Mouse (Mus musculus): ENCODE measurements around the gene Gm21119. TPM values are rescaled to one million over a fixed set of nuclear protein-coding genes. Genes with fewer than 3 reads are reported as not detected.
"Not testable (repeated sequence)": the region's sequence is repeated elsewhere in the genome, so short reads cannot be mapped to it uniquely, and the experiment has no call there.

Gm21119 gene
- total RNA-seq (2021) = 1 to 10 TPM in 1 of 2 experiments, under 1 TPM in 1; 0.71 to 1.2 TPM
- long read RNA-seq, experiment 1 = 0 reads
- long read RNA-seq, experiment 2 = 0 reads

DNA sequence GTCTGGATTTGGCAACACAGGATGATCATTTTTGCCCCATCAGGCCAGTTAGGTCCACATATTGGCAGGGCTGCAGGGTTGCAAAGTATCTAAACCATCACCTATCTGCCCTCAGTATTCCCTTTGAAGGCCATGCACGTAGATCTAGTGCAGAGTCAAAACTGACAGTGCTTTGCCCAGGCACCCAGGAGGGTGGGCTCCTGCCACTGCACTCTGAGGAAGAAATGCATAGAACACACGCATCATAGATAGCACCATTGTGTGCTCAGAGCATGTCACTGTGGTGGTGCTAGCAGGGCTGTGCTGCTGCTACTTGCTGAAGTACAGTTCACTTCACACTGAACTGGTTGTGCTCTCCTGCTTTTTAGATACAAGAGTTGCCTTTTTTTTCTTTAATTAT is at the start of gene Gm21119:
TSS of gene Gm21119 (plus strand) at position 301 of the 400 bp plus-strand sequence.
- not testable (repeated sequence) for DNase-seq (ENCODE audit: low spot score in 2 of 2)

DNA sequence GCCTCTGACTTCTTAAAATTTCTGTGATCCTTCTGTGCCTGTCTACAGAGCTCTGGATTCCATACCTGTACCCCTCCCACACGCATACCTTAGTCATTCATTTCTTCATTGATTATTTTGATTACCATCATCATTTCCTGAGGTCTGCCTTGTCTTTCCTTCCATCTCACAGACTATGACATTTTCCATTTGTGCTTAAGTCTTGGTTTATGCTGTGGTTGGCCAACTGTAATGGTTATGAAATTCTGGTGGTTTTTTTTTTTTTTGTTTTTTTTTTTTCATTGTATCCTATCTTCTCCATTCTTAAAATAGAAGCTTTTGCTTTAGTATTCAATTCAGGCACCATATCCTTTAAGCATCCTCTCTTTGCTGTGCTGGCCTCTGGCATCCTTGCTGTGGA is 48.0 kb upstream of the Gm21119 start:
- DNase-seq (ENCODE audit: low spot score in 2 of 2) = not testable (repeated sequence)

DNA sequence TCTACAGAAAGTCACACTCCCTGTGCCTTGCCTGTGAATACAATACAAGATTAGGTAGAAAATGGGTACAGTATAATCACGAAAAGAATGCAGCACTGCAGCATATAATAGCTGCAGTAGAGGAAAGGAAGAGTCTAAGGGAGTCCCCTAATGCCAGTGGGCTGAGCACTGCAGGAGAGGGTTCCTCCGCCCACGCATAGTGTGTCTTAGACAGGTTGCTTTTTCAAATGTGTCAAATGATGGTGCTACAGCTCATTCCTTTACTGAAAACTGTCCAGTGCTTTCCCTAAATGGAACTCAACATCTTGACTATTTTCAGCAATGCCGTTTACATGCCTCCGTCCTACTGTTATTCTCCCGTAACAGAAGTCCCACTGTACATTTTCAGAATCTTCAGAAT is 33.6 kb upstream of the Gm21119 start:
- DNase-seq (ENCODE audit: low spot score in 2 of 2) = not testable (repeated sequence)

DNA sequence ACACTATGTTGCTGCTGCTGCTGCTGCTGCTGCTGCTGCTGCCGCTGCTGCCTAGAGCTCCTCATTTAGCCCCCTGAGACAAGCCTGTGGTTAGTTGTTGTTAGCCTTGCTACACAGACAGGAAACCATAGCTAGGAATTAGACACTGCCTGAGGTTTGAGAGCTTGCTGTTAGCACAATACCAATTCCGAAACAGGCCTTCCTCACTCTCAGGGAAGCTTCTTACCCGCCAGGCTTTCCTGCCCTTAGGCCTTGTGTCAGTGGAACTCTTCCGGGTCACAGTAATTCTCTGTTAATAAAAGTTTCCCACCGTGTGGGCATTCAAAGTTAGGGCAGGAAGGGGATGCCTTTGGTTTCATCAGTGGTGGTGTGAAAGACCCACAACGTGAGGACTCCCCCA is 31.9 kb upstream of the Gm21119 start:
- not testable (repeated sequence) for DNase-seq (ENCODE audit: low spot score in 2 of 2)

DNA sequence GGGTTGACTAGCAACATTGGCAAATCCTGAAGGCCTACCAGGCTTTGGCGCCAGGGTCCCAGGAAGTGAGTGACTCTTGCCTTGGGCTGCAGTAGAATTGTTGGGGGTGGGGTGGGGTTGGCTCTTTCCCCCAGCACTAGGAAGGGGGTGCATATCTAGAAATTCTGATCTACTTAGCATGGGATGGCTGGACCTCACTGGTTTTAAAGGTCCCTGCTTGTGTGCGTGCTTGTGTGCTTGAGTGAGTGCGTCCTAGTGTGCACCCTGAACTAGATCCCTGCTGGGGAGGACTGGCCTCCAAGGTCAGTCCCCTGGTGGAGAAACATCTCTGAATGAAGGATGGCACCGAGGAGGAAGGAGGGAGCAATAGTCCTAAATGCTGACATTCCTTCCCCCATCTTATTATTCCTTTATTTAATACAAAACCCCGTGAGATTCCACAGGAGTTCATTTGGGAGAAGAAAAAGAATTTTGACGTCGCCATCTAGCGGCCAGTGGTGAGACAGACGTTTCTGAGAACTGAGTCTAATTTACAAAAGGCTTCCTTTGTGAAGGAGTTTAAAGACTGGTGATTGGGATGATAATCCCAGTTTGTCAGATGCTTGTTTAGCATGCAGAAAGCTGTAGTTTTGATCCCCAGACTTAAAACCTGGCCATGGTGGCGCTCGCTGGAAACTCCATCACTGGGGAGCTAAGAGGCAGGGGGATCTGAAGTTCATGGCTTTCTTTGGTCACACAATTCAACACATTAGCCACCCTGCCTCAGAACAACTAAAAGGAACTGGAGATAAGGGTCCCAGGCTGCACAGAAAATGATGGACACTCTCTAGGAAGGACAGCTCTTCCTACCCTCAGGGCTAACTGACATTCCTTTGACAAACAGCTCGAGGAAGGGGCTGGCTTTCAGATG is 26.2 kb upstream of the Gm21119 start:
- not testable (repeated sequence) for DNase-seq (ENCODE audit: low spot score in 2 of 2)

DNA sequence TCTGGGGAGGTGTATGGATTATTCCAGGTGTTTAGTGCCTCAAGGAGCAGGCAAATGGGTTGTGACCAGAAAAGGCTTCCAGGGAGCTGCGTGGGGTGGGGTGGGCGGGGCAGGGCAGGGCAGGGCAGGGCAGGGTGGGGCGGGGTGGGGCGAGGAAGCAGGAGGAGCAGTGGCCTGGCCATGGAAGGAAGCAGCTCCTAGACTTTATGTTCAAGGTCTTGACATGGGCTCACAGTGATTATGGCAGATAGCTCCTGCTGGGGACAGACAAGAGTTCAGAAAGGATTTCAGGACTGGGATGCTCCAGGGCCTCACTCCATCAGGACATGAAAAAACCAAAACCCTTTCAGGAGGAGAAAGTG is 25.6 kb upstream of the Gm21119 start:
- DNase-seq (ENCODE audit: low spot score in 2 of 2) = not testable (repeated sequence)

DNA sequence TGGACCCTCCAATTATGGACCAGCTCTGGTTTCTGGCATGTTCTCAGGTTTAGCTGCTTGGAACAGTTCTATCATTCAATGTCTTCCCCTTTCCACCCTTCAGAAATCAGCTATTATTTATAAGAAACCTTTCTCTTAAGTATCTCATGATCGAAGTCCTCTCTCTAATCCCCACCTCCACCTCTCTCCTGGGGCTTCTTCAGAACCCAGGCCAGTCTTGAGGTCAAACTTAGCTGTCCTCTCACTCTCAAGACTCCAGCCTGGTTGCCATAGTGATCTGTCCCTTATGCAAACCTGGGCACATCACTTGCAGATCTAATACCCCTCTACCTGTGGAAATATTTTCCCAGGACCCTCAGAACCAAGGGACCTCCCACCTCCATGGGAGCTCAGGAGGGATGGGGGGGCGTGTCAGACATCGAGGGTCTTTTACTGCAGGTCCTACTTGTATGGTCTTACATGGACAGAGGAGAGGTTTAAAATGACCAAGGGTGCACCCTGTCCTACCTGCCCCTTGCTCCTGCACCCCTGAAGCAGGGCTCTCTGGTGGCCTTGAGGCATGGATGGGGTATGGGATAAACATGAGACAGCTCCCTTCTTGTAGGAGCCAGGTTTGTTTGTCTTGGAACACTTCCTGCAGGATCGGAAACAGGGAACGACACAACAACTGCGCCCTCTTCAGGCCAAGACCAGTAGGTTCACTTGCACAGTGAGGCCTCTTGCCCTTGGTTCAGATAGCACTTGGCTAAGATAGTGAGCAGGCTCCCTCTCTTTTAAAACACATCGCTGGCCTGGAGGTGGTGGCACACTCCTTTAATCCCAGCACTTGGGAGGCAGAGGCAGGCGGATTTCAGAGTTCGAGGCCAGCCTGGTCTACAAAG is 24.4 kb upstream of the Gm21119 start:
- peak in 1 of 2 experiments; percentile 20 for DNase-seq (ENCODE audit: low spot score in 2 of 2)

DNA sequence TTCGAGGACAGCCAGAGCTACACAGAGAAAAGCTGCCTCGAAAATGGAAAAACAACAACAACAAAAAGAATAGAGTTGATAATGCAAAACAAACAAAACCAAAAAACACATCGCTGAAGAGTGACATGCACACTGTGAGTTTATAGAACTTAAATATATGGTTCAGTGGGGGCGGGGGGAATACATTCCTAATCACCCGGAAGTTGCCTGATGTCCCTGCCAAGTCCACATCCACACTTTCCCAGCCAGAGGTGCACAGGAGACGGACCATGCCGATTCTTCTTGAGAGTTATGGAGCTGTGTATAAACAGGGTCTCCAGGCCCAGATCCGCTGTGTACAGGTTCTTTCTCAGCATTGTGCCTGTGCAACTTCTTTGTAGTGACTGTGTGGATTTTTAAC is 23.7 kb upstream of the Gm21119 start:
- not testable (repeated sequence) for DNase-seq (ENCODE audit: low spot score in 2 of 2)

DNA sequence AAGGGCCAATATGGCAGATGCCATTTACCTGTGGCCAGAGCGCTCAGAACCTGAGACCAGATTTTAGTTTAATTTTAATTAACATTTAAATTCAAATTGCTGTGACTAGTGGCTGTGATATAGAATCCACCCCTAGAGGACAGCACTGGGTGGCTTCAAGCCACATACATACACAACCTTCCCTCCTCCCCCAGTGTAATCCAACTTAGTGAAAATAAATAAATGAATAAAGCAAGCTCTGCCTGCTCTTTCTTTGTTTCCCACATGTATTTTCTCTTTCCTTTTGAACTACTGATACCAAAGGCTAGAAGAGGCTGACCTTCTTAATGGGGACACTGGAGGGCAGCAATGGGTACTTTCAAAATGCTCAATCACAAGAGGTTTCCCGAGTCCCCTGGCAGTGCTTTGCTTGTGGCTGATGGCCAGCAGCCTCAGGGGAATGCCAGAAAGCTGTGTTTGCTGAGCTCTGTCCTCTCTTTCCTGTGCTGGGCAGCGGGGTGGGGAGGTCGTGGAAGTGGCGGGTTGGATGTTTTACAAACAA is 21.9 kb upstream of the Gm21119 start:
- DNase-seq (ENCODE audit: low spot score in 2 of 2) = not testable (repeated sequence)

DNA sequence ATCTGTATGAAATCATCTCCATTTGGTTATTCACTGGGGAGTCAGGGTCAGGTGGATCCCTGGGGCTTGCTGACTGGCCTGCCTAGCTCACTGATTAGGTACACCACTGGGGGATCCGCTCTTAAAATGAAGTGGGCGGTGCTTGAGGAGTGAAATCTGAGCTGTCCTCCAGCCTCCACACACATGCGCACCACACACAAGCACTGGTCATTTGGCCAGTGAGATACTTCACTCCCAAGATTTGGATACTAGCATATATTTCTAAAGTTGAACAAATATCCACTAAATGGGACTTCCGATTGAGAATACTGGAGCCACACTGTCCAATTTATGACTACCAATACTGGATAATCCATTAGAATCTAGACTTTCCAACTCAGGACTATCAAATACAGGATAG is 20.9 kb upstream of the Gm21119 start:
- peak in 1 of 2 experiments; percentile 41 for DNase-seq (ENCODE audit: low spot score in 2 of 2)

DNA sequence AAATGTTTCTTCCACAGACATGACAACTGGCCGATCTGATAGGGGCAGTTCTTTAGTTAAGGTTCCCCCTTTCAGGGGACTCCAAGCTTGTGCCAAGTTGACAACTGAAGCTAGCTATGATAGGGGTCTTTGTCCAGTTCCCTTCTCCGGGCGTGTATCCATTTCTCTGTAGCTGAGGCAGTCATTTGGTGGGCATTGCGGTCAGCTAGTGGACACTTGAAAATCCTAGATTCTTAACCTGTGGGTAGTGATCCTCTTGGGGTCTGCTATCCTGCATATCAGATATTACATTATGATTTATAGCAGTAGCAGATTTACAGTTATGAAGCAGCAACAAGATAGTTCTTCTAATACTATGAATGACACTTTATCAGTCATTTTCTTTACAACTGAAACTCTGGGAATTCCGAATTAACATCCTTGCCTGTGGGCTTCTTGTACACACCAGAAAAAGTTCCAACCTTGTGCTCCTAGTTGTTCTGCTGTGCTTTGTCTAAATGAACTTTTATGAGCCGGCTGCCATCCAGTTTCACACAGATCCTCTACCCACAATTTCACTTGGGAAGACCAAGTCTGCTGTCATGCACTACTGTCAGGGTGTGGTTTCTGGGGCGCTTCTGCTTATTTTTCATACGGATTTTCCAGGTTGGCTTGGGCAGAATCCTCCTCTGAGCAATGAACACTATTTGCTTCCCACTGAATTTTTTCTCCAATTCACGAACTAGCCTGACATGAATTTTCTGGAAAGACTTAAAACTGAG is 18.5 kb upstream of the Gm21119 start:
- not testable (repeated sequence) for DNase-seq (ENCODE audit: low spot score in 2 of 2)

DNA sequence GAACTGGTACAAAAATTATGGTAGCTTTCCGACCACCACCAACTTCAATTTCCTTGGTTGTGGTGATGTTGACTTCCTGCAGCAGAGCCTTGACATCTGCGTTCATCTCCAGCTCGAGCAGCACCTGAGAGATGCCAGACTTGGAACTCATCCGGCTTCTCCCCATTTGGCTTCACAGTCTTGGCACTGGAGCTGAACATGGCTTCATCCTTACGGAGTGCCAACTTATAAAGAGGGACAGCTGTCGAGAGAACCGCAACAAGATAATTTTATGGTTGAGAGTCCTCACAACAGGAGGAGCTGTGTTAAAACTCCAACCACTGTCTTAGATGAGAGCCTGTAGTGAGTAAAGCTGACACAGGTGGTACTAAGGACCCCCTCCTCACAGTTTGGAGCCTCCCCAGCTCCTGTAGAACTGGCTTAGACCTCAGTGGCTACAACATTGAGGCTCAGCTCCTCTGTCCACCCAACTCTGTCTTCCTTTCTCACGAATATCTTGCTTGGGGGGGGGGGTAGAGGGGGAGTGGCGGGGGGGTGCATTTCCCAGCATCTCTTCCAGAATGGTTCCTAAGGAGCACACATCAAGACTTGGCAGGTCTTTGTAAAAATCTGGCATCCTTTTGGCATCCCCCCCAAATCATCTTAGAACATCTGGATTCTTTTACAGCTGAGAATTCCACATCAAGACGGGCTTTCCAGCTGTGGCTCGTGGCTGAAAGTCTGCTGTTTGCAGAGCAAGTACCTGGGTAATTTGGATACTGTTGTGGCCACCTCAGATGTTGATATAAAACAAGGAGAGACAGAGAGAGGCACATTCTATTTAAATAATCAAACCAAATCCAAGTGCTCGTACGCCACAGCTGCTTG is 17.6 kb upstream of the Gm21119 start:
- peak; percentile 59 to 70 for DNase-seq (ENCODE audit: low spot score in 2 of 2)

DNA sequence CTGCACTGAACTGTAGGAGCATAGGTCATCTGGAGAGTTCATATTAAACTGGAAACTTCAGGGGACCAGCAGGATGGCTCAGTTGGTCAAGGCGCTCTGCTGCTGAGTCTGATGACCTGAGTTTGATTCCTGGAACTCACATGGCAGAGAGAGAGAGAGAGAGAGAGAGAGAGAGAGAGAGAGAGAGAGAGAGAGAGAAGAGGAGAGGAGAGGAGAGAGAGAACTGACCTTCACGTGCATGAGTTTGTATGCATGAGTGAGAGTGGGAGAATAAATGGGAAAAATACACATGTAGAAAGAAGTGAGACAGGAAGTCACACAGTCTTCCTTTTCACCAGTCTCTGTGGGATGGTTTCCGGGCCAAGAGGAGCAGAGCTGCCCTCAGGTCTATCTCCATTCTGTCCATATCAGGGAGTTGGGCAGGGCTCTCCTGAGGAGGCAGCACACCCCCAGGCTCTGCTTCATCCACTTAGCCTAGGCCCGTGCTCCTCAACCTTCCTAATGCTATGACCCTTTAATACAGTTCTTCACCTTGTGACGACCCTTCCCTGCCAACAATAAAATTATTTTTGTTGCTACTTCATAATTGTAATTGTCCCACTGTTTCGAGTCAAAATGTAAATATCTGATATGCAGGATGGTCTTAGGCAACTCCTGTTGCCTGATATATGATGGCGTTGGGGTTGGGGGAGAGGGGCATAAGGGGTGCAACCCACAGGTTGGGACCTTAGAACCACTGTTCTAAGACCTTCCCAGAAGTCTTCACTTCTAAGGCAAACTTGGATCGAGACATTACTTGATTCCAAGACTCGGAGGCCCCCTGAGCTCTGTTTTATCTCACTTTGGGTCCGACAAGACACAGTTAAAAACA is 16.2 kb upstream of the Gm21119 start:
- not testable (repeated sequence) for DNase-seq (ENCODE audit: low spot score in 2 of 2)

DNA sequence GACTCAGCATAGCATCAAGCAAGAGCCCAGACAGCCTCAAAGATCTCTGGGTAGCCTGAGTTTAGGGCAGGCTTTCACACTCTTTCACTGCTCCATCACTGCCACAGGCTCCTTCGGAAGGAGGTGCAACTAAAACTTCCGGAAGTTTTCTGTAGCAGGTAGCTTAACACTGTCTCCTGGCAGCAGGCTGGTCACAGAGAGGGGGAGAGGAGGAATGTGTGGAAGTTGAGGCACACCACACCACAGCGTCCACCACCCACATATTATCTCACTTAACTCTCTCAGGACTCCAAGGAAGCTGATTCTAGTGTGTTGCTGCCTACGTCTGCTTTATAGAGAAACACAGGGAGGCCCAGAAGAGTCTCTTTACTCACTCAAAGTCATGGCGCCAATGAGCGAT is 15.4 kb upstream of the Gm21119 start:
- DNase-seq (ENCODE audit: low spot score in 2 of 2) = not testable (repeated sequence)

DNA sequence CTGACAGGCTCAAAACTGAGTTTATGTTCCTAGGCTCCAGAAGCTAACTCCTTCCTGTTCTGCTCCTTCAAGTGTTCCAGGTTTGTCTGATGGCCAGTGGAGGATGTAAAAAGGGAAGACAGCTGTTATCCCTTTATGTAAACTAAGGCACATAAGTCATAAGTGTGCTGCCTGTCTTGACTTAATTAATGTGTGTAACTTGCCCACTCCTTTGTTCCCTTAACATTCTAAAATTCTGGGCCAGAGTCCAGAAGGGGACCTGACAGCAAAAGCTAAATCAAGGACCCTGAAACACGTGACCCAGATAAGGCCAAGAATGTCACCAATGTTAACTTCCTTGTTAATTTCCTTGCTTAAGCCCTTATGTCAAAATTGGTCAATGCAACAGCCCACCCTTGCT is 3.9 kb upstream of the Gm21119 start:
- not testable (repeated sequence) for DNase-seq (ENCODE audit: low spot score in 2 of 2)

DNA sequence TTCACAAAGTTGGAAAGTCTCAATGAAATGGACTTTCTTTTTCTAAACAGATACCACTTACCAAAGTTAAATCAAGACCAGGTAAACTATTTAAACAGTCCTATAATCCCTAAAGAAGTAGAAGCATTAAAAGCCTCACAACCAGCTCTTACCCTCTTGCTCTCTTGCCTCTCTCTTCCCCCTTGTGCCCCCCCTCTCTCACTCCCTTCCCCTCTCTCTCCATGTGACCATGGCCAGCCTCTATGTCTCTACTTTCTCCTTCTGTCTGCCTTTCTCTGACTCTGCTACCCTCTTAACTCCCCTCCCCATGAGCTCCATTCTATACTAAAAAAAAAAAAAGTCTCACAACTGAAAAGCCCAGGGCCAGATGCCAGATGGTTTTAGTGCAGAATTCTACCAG is 2.0 kb upstream of the Gm21119 start:
- DNase-seq (ENCODE audit: low spot score in 2 of 2) = not testable (repeated sequence)

DNA sequence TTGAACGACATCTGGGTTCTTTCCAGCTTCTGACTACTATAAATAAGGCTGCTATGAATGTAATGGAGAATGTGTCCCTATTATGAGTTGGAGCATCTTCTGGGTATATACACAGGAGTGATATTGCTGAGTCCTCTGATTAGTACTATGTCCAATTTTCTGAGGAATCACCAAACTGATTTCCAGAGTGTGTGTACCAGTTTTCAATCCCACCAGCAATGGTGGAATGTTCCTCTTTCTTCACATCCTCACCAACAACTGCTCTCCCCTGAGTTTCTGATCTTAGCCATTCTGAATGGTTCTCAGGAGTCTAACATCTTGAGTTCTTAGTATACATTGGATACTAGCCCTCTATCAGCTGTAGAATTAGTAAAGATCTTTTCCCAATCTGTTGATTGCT is 16.0 kb downstream of the Gm21119 start:
- DNase-seq (ENCODE audit: low spot score in 2 of 2) = not testable (repeated sequence)

DNA sequence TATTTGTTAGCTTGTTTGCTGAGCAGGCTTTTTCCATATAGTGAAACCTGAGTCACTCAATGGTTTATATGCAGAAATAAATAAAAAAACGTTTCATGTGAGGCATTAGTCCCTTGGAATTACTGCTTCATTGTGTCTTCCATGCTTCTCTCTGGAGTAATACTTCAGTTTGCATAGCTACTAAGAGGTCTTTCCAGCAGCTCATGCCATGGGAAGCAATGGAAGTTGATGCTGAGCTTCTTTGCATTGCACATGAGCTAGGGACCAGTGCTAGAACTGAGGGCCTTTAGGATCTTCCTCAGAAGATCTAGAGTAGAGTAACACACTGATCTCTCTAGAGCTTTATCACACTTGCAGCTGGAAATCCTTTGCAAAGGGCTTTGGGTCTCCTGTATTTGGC is 23.2 kb downstream of the Gm21119 start:
- DNase-seq (ENCODE audit: low spot score in 2 of 2) = not testable (repeated sequence)

DNA sequence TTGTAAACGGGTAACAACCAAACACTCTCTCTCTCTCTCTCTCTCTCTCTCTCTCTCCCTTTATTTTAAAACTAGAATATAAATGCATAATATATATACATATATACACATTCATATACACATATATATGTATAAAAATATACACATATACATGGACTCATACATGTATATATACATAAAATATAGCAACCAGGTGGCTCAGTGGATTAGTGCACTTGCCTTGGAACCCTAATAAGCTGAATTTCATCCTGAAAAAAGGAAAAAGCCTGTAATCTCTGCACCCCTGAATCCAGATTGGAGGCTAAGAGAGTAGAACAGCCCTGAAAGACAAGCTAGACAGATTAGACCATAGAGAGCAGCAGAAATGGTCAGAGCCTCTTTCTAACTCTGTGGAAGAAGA is 28.8 kb downstream of the Gm21119 start:
- DNase-seq (ENCODE audit: low spot score in 2 of 2) = not testable (repeated sequence)

All from layer of hippocampus, postnatal 14 days (tissue).